Mouse (Mus musculus): ENCODE results near the gene Ndufc2. TPM values are rescaled to one million over a fixed set of nuclear protein-coding genes. Genes with fewer than 3 reads are reported as not detected.

Gene Ndufc2
- total RNA-seq, 1 experiment = 233 TPM

DNA sequence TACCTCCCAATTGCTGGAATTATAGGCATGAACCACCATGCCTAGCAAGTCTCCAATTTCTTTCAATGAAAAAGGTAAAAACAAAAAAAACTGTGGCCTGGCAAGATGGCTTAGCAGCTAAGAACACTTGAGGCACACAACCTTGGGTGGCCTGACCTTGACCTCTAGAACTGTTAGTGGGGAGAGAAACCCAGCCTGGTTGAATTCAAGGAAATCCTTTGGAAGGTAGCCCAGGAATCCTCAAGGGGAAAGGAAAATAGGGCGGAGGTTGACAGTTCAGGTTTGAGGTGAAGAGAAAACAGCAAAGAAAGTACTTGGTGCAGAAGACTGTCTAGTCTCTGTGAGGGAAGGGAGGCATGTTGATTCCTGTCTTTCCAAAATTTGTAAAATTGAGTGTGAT, 14.6 kb downstream of the Ndufc2 start:
- Histone ChIP-seq H3K9me3 (ENCODE audit: control insufficient read depth, insufficient read depth, low read depth, low read length) (no peaks in the 10 kb centered on the region), H3K4me1 (ENCODE audit: control insufficient read depth in 2 of 2, insufficient read depth in 2 of 2, low read length in 2 of 2, poor library complexity in 1 of 2) (peaks cover 2 to 11% of the 10 kb centered on the region in 2 experiments; a peak in 1 of 4 replicates), H3K4me3 (ENCODE audit: insufficient read depth in 1 of 2, low read depth in 1 of 2, low read length in 2 of 2, poor library complexity in 1 of 2, severe bottlenecking in 1 of 2) (no peak overlapping the region), H3K9ac (ENCODE audit: insufficient read depth, low read depth, low read length, poor library complexity, severe bottlenecking) (no peak overlapping the region), H3K36me3 (ENCODE audit: control insufficient read depth, insufficient read depth, low read length, poor library complexity, severe bottlenecking) (peaks cover under 1% of the 10 kb centered on the region; the same call in 1 of the 2 replicates), H3K27ac (ENCODE audit: insufficient read depth, low read depth, low read length, poor library complexity, severe bottlenecking) (no peak overlapping the region)
- in situ Hi-C loops (cut with MboI; ENCODE audit: low sequenced_read_pairs in 2 of 2, unreplicated experiment in 2 of 2) = no loop called here
- DNase-seq (ENCODE audit: low read depth, low spot score) = peak; percentile 40
- TF ChIP-seq HCFC1 (IDR thresholded peaks at IDR 0.05; ENCODE audit: borderline replicate concordance, insufficient read depth, low read length) = no peak
- TF ChIP-seq ZNF384 (IDR thresholded peaks at IDR 0.05; ENCODE audit: low read depth, low read length) = no peak
- TF ChIP-seq CHD2 (IDR thresholded peaks at IDR 0.05; ENCODE audit: low read depth, low read length) = no peak
- no peak for TF ChIP-seq ZC3H11A (IDR thresholded peaks at IDR 0.05; ENCODE audit: borderline replicate concordance, low read depth, low read length)
- no peak for TF ChIP-seq MAFK (IDR thresholded peaks at IDR 0.05; ENCODE audit: insufficient read depth, low read depth, low read length)

DNA sequence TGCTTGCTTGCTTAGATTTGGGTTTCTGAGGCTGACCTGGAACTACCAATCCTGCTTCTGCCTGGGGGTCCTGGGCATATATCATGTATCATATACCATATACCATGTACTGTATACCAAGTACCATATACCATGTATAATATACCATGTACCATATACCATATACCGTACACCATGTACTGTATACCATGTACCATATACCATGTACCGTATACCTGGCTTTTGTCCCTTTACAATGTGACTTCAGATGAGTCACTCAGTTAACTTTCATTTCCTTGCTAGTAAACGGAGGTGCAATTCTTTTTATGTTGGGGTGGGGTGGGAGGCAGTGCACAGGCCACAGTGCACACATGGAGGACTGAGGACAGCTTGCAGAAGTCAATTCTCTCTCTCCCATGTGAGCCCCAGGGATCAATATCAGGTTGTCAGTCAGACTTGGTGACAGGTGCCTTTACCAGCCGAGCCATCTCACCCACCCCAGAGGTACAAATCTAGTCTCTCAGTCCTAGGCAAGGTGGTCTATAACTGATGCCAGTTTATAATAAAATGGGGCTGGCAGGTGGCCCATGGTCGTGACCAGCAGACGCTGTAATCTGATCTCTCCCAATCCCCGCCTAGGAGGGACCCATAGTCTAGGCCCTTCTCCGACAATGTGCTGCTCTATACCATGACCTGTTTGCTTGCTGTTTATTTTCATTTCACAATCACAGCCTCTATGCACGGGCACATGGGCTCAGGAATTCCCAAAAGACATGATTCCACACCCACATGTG, 15.3 kb downstream of the Ndufc2 start:
- peaks cover 2 to 11% of the 10 kb centered on the region in 2 experiments; a peak in 1 of 4 replicates for H3K4me1 ChIP-seq (ENCODE audit: control insufficient read depth in 2 of 2, insufficient read depth in 2 of 2, low read length in 2 of 2, poor library complexity in 1 of 2)
- H3K27ac ChIP-seq (ENCODE audit: insufficient read depth, low read depth, low read length, poor library complexity, severe bottlenecking) = no peak overlapping the region
- DNase-seq (ENCODE audit: low read depth, low spot score) = no peak
- H3K9me3 ChIP-seq (ENCODE audit: control insufficient read depth, insufficient read depth, low read depth, low read length) = no peaks in the 10 kb centered on the region
- no peak overlapping the region for H3K9ac ChIP-seq (ENCODE audit: insufficient read depth, low read depth, low read length, poor library complexity, severe bottlenecking)
- H3K4me3 ChIP-seq (ENCODE audit: insufficient read depth in 1 of 2, low read depth in 1 of 2, low read length in 2 of 2, poor library complexity in 1 of 2, severe bottlenecking in 1 of 2) = no peak overlapping the region
- H3K36me3 ChIP-seq (ENCODE audit: control insufficient read depth, insufficient read depth, low read length, poor library complexity, severe bottlenecking) = no peaks in the 10 kb centered on the region; the same call in 1 of the 2 replicates
- TF ChIP-seq HCFC1 (IDR thresholded peaks at IDR 0.05; ENCODE audit: borderline replicate concordance, insufficient read depth, low read length) (no peak), CHD2 (IDR thresholded peaks at IDR 0.05; ENCODE audit: low read depth, low read length) (no peak), MAFK (IDR thresholded peaks at IDR 0.05; ENCODE audit: insufficient read depth, low read depth, low read length) (no peak), ZC3H11A (IDR thresholded peaks at IDR 0.05; ENCODE audit: borderline replicate concordance, low read depth, low read length) (no peak), ZNF384 (IDR thresholded peaks at IDR 0.05; ENCODE audit: low read depth, low read length) (no peak)
- in situ Hi-C loops (cut with MboI; ENCODE audit: low sequenced_read_pairs in 2 of 2, unreplicated experiment in 2 of 2) = no loop called here

DNA sequence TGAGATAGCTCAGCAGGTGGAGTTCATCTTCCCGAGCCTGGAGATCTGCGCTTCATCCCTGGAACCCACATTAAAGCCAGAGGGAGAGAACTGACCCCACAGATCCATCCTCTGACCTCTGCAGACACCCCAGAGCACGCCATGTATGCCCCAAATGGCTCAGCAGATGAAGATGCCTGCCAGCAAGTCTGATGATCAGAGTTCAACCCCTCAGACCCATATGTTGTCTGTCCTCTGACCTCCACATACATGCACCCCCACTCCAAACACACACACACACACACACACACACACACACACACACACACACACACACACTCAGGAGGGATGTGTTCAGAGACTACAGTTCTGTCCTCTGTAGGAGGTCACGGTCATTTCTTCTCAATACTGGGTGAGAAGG, 16.7 kb downstream of the Ndufc2 start:
- peaks cover 2 to 11% of the 10 kb centered on the region in 2 experiments; a peak in 1 of 4 replicates for H3K4me1 ChIP-seq (ENCODE audit: control insufficient read depth in 2 of 2, insufficient read depth in 2 of 2, low read length in 2 of 2, poor library complexity in 1 of 2)
- TF ChIP-seq ZC3H11A (IDR thresholded peaks at IDR 0.05; ENCODE audit: borderline replicate concordance, low read depth, low read length) (no peak), CHD2 (IDR thresholded peaks at IDR 0.05; ENCODE audit: low read depth, low read length) (no peak), MAFK (IDR thresholded peaks at IDR 0.05; ENCODE audit: insufficient read depth, low read depth, low read length) (no peak), ZNF384 (IDR thresholded peaks at IDR 0.05; ENCODE audit: low read depth, low read length) (no peak), HCFC1 (IDR thresholded peaks at IDR 0.05; ENCODE audit: borderline replicate concordance, insufficient read depth, low read length) (no peak)
- no peaks in the 10 kb centered on the region for H3K36me3 ChIP-seq (ENCODE audit: control insufficient read depth, insufficient read depth, low read length, poor library complexity, severe bottlenecking)
- in situ Hi-C loops (cut with MboI; ENCODE audit: low sequenced_read_pairs in 2 of 2, unreplicated experiment in 2 of 2) = no loop called here
- no peak overlapping the region for H3K4me3 ChIP-seq (ENCODE audit: insufficient read depth in 1 of 2, low read depth in 1 of 2, low read length in 2 of 2, poor library complexity in 1 of 2, severe bottlenecking in 1 of 2)
- no peaks in the 10 kb centered on the region for H3K9me3 ChIP-seq (ENCODE audit: control insufficient read depth, insufficient read depth, low read depth, low read length)
- H3K27ac ChIP-seq (ENCODE audit: insufficient read depth, low read depth, low read length, poor library complexity, severe bottlenecking) = no peak overlapping the region
- DNase-seq (ENCODE audit: low read depth, low spot score) = no peak
- H3K9ac ChIP-seq (ENCODE audit: insufficient read depth, low read depth, low read length, poor library complexity, severe bottlenecking) = no peak overlapping the region

DNA sequence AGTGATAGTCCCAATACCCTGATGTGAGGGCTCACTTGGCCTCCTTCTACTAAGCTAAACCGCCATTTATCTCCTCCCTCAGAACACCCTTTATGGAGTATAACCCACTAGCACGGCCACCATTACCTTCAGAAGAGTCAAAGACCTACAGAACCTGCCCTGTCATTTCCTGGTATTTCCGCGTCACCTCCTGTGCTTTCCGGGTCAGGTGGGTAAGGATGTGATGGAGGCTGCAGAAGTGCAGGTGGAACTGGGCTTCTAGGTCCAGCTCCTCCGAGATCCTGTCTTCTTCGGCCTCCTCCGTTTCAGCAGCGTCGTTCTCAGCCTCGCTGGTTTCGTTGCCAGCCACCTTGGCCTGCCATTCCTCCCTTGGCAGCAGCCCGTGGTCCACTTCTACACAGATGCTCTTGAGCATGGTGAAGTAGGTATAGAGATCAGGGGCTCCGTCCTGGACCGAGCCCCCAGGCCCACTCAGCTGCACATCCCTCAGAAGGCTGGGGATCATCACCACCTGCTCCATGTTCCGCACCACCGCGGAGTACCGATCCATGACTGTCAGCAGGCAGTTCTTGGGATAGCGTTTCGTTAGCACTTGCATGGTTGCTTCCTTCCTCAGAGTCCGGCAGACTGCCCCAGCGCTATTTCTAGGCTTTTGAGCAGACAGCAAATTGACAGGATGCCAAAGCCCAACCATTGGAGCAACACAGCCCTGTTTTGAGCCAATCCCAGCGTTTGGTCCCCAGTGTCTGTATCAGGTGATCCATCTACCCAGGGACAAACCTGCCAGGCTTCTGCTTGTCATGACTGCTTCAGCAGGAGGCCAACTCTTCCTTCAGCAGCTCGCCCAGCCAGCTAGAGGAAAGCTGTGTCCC, 17.3 kb downstream of the Ndufc2 start, which contains the start of gene Thrsp:
TSS of gene Thrsp (minus strand) at position 825 of the 872 bp plus-strand sequence.
- no peak within 1 kb of the TSS; the same call in 1 of the 2 replicates for H3K9ac ChIP-seq (ENCODE audit: insufficient read depth, low read depth, low read length, poor library complexity, severe bottlenecking)
- in situ Hi-C loops (cut with MboI; ENCODE audit: low sequenced_read_pairs in 2 of 2, unreplicated experiment in 2 of 2) = no loop called here
- DNase-seq (ENCODE audit: low read depth, low spot score) = no peak
- no peaks in the 10 kb centered on the region for H3K36me3 ChIP-seq (ENCODE audit: control insufficient read depth, insufficient read depth, low read length, poor library complexity, severe bottlenecking)
- no peak for TF ChIP-seq ZC3H11A (IDR thresholded peaks at IDR 0.05; ENCODE audit: borderline replicate concordance, low read depth, low read length)
- TF ChIP-seq CHD2 (IDR thresholded peaks at IDR 0.05; ENCODE audit: low read depth, low read length) = no peak
- no peak for TF ChIP-seq ZNF384 (IDR thresholded peaks at IDR 0.05; ENCODE audit: low read depth, low read length)
- TF ChIP-seq MAFK (IDR thresholded peaks at IDR 0.05; ENCODE audit: insufficient read depth, low read depth, low read length) = no peak
- TF ChIP-seq HCFC1 (IDR thresholded peaks at IDR 0.05; ENCODE audit: borderline replicate concordance, insufficient read depth, low read length) = no peak
- H3K4me1 ChIP-seq (ENCODE audit: control insufficient read depth in 2 of 2, insufficient read depth in 2 of 2, low read length in 2 of 2, poor library complexity in 1 of 2) = peaks cover 2 to 11% of the 10 kb centered on the region in 2 experiments; a peak in 1 of 4 replicates
- H3K4me3 ChIP-seq (ENCODE audit: insufficient read depth in 1 of 2, low read depth in 1 of 2, low read length in 2 of 2, poor library complexity in 1 of 2, severe bottlenecking in 1 of 2) = peak within 1 kb of the TSS; percentile 28 to 43; a peak in 3 of 4 replicates
- H3K27ac ChIP-seq (ENCODE audit: insufficient read depth, low read depth, low read length, poor library complexity, severe bottlenecking) = no peak within 1 kb of the TSS
- no peaks in the 10 kb centered on the region for H3K9me3 ChIP-seq (ENCODE audit: control insufficient read depth, insufficient read depth, low read depth, low read length)
